Mouse (Mus musculus): ENCODE data around the gene Gm9736. TPM values are rescaled to one million over a fixed set of nuclear protein-coding genes. Genes with fewer than 3 reads are reported as not detected.
"Not testable (repeated sequence)": the region's sequence is repeated elsewhere in the genome, so short reads cannot be mapped to it uniquely, and the experiment has no call there.

Gm9736 gene
- polyA plus RNA-seq, 1 experiment from 2014 or later, result not detected

DNA sequence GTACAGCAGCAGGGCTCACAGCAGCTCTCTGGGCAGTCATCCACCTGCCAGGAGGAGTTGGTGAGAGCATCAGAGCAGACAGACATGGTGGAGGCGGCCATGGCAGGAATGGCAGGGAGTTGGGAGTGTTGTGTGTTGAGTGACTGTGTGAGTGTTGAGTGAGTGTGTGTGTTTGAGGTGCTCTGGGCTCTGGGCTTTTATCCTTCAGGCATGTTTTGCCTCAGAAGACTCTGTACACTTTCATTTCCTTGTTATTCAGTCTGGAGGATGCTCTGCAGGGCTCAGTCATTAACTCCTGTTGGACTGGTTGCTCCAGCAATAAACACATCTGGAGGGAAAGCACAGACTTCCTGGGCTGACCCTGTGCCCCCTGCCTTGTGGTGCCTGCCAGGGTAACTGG, 8.4 kb upstream of the Gm9736 start, which contains the start of gene Gm3233:
TSS of gene Gm3233 (minus strand) at position 101 of the 400 bp plus-strand sequence.
- WGBS, result 71% methylated on average over 1 of the region's 1 CpGs
- H3K4me3 ChIP-seq; DNase-seq (ENCODE audit: low spot score); H3K27ac ChIP-seq (replicated peaks); H3K27me3 ChIP-seq (ENCODE audit: low read depth, poor library complexity, severe bottlenecking); H3K4me1 ChIP-seq; H3K9me3 ChIP-seq (replicated peaks); H3K36me3 ChIP-seq: not testable (repeated sequence)

DNA sequence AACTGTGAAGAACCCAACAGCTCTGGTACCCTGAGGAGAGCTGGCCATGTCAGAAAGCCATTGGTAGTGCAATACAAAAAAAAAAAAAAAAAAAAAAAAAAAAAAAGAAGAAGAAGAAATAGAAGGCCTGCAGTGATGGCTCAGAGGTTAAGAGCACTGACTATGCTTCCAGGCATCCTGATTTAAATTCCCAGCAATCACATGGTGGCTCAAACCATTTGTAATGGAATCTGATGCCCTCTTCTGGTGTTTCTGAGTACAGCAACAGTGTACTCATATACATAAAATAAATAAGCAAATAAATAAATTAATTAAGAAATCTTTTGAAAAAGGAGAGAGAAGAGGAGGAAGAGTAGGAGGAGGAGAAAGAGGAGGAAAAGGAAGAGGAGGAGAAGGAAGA, 2.3 kb upstream of the Gm9736 start:
- Histone ChIP-seq H3K4me1 (0 out of 2 replicates have a peak, but pooled peaks cover 3% of the 10 kb centered on the region), H3K27ac (replicated peaks) (no peak overlapping the region), H3K9me3 (replicated peaks) (no peaks in the 10 kb centered on the region), H3K27me3 (ENCODE audit: low read depth, poor library complexity, severe bottlenecking) (no peaks in the 10 kb centered on the region), H3K4me3 (no peak overlapping the region), H3K36me3 (no peaks in the 10 kb centered on the region)
- DNase-seq (ENCODE audit: low spot score), result no peak

- not testable (repeated sequence) for H3K27ac ChIP-seq (replicated peaks); H3K4me1 ChIP-seq; H3K4me3 ChIP-seq; H3K27me3 ChIP-seq (ENCODE audit: low read depth, poor library complexity, severe bottlenecking); H3K36me3 ChIP-seq; H3K9me3 ChIP-seq (replicated peaks); DNase-seq (ENCODE audit: low spot score)
- 70% methylated on average over 3 of the region's 3 CpGs for WGBS
Measured at GRCm38 (mm10) chr10:77752312-77752711, 1.2 kb upstream of the Gm9736 start.

DNA sequence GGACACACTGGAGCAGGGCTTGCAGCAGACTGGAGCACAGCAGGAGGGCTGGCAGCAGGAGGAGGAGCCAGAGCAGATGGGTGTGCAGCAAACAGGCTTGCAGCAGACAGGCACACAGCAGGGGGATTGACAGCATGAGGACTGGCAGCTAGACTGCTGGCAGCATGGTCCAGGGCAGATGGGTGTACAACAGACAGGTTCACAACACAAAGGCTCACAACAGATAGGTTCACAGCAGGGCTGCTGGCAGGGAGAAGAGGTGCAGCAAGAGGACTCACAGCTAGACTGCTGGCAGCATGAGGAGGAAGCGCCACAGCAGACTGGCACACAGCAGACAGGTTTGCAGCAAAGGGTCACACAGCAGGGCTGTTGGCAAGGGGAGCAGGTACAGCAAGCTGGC, 468 bp downstream of the Gm9736 start:
- peak; percentile 8 for DNase-seq (ENCODE audit: low spot score)
- not testable (repeated sequence) for H3K4me1 ChIP-seq; H3K4me3 ChIP-seq; H3K9me3 ChIP-seq (replicated peaks); H3K36me3 ChIP-seq; H3K27ac ChIP-seq (replicated peaks); H3K27me3 ChIP-seq (ENCODE audit: low read depth, poor library complexity, severe bottlenecking)
- 79% methylated on average over 1 of the region's 1 CpGs for WGBS

GRCm38 (mm10) chr10:77741924-77742688, 9.0 kb downstream of the Gm9736 start, which contains the start of gene Gm18596:
TSS of gene Gm18596 (minus strand) at chr10:77742638.
- not testable (repeated sequence) for H3K9me3 ChIP-seq (replicated peaks)
- 58% methylated on average over 5 of the region's 5 CpGs for WGBS
- H3K27ac ChIP-seq (replicated peaks), result peak within 1 kb of the TSS; percentile 46

GRCm38 (mm10) chr10:77738929-77739328, 12.2 kb downstream of the Gm9736 start:
- no peak for DNase-seq (ENCODE audit: low spot score)
- no peak overlapping the region for H3K4me3 ChIP-seq
- H3K4me1 ChIP-seq, result peaks cover 39% of the 10 kb centered on the region
- peaks cover 8% of the 10 kb centered on the region for H3K9me3 ChIP-seq (replicated peaks)
- H3K27me3 ChIP-seq (ENCODE audit: low read depth, poor library complexity, severe bottlenecking), result no peaks in the 10 kb centered on the region
- no peak overlapping the region for H3K27ac ChIP-seq (replicated peaks)
- WGBS, result 91% methylated on average over 4 of the region's 4 CpGs
- H3K36me3 ChIP-seq, result no peaks in the 10 kb centered on the region

More at GRCm38 (mm10) chr10:77741924-77742688, 9.0 kb downstream of the Gm9736 start, which contains the start of gene Gm18596:
- H3K36me3 ChIP-seq; H3K27me3 ChIP-seq (ENCODE audit: low read depth, poor library complexity, severe bottlenecking); DNase-seq (ENCODE audit: low spot score); H3K4me3 ChIP-seq: not testable (repeated sequence)
- H3K4me1 ChIP-seq, result peaks cover 42% of the 10 kb centered on the region

GRCm38 (mm10) chr10:77735928-77736327, 15.2 kb downstream of the Gm9736 start:
- Histone ChIP-seq H3K36me3 (no peaks in the 10 kb centered on the region), H3K4me1 (peaks cover 24% of the 10 kb centered on the region), H3K9me3 (replicated peaks) (peaks cover 8% of the 10 kb centered on the region), H3K4me3 (no peak overlapping the region), H3K27ac (replicated peaks) (no peak overlapping the region), H3K27me3 (ENCODE audit: low read depth, poor library complexity, severe bottlenecking) (no peaks in the 10 kb centered on the region)
- WGBS, result 86% methylated on average over 1 of the region's 1 CpGs
- DNase-seq (ENCODE audit: low spot score), result no peak

DNA sequence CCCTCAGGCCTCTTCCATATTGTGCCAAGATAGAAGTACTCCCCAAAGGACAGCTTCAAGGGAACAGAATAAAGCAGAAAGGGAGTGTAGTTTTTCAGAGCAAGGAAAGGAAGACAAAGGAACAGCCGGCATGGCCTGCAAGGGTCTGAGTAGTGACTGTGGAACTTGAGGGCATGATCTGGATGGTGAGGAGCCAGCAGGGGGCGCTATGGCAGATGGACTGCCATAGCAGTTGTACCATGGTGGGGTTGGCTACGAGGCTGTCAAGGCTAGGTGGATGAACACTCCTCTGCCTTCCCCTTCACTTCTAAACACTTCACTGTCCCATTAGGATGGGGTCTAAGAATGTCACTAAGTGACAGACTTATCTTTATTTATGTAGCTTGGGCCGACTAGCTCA, 21.9 kb downstream of the Gm9736 start:
- no peaks in the 10 kb centered on the region for H3K36me3 ChIP-seq
- no peaks in the 10 kb centered on the region for H3K27me3 ChIP-seq (ENCODE audit: low read depth, poor library complexity, severe bottlenecking)
- H3K9me3 ChIP-seq (replicated peaks), result no peaks in the 10 kb centered on the region
- DNase-seq (ENCODE audit: low spot score), result peak; percentile 22
- H3K27ac ChIP-seq (replicated peaks), result no peak overlapping the region
- no peaks in the 10 kb centered on the region for H3K4me1 ChIP-seq
- no peak overlapping the region for H3K4me3 ChIP-seq
- WGBS, result 53% methylated on average over 4 of the region's 4 CpGs

DNA sequence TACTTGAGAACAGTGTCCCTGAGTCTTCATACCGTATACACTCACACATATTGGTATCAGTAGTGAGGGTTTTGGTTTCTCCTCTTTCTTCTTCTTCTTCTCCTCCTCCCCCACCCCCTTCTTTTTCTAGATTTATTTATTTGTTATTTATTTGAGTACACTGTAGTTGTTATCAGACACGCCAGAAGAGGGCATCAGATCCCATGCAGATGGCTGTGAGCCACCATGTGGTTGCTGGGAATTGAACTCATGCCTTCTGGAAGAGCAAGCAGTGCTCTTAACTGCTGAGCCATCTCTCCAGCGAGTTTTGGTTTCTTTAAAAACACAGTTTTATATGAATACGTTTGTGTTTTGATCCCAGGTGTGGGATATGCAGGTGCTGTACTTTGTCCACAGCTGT, 22.9 kb downstream of the Gm9736 start:
- Histone ChIP-seq H3K36me3 (no peaks in the 10 kb centered on the region), H3K4me1 (no peaks in the 10 kb centered on the region), H3K9me3 (replicated peaks) (no peaks in the 10 kb centered on the region), H3K4me3 (no peak overlapping the region), H3K27me3 (ENCODE audit: low read depth, poor library complexity, severe bottlenecking) (no peaks in the 10 kb centered on the region), H3K27ac (replicated peaks) (no peak overlapping the region)
- no peak for DNase-seq (ENCODE audit: low spot score)
- WGBS, result 66% methylated on average over 4 of the region's 4 CpGs

GRCm38 (mm10) chr10:77726186-77726585, 25.0 kb downstream of the Gm9736 start, which contains the start of gene Gm10100:
TSS of gene Gm10100 (plus strand) at chr10:77726486.
- Histone ChIP-seq H3K27ac (replicated peaks) (no peak within 1 kb of the TSS), H3K4me1 (no peaks in the 10 kb centered on the region), H3K36me3 (no peaks in the 10 kb centered on the region), H3K9me3 (replicated peaks) (no peaks in the 10 kb centered on the region), H3K4me3 (no peak within 1 kb of the TSS), H3K27me3 (ENCODE audit: low read depth, poor library complexity, severe bottlenecking) (no peaks in the 10 kb centered on the region)
- no peak for DNase-seq (ENCODE audit: low spot score)
- WGBS, result 41% methylated on average over 3 of the region's 3 CpGs

GRCm38 (mm10) chr10:77724855-77725254, 26.3 kb downstream of the Gm9736 start:
- Histone ChIP-seq H3K27me3 (ENCODE audit: low read depth, poor library complexity, severe bottlenecking) (no peaks in the 10 kb centered on the region), H3K36me3 (no peaks in the 10 kb centered on the region), H3K27ac (replicated peaks) (no peak overlapping the region), H3K4me3 (no peak overlapping the region), H3K9me3 (replicated peaks) (no peaks in the 10 kb centered on the region; the same call in 1 of the 2 replicates), H3K4me1 (no peaks in the 10 kb centered on the region)
- 78% methylated on average over 8 of the region's 8 CpGs for WGBS
- no peak for DNase-seq (ENCODE audit: low spot score)

GRCm38 (mm10) chr10:77720299-77720698, 30.9 kb downstream of the Gm9736 start, which contains the start of gene Krtap12-1:
TSS of gene Krtap12-1 (plus strand) at chr10:77720599.
- not testable (repeated sequence) for H3K9me3 ChIP-seq (replicated peaks); DNase-seq (ENCODE audit: low spot score); H3K36me3 ChIP-seq; H3K4me3 ChIP-seq; H3K27me3 ChIP-seq (ENCODE audit: low read depth, poor library complexity, severe bottlenecking); H3K4me1 ChIP-seq; H3K27ac ChIP-seq (replicated peaks)
- 89% methylated on average over 1 of the region's 1 CpGs for whole genome bisulfite sequencing

- Histone ChIP-seq H3K27me3 (ENCODE audit: low read depth, poor library complexity, severe bottlenecking) (no peaks in the 10 kb centered on the region), H3K9me3 (replicated peaks) (no peaks in the 10 kb centered on the region; the same call in 1 of the 2 replicates), H3K4me3 (no peak within 1 kb of the TSS), H3K4me1 (no peaks in the 10 kb centered on the region), H3K36me3 (no peaks in the 10 kb centered on the region), H3K27ac (replicated peaks) (no peak within 1 kb of the TSS)
- no peak for DNase-seq (ENCODE audit: low spot score)
- WGBS, result 89% methylated on average over 1 of the region's 1 CpGs
Measured at GRCm38 (mm10) chr10:77715507-77715906, 35.6 kb downstream of the Gm9736 start, which contains the start of gene Gm10142. TSS of gene Gm10142 (plus strand) at chr10:77715807.
